Mouse (Mus musculus): ENCODE results near the gene Cars2. TPM values are rescaled to one million over a fixed set of nuclear protein-coding genes. Genes with fewer than 3 reads are reported as not detected.
"Not testable (repeated sequence)": the region's sequence is repeated elsewhere in the genome, so short reads cannot be mapped to it uniquely, and the experiment has no call there.

The Cars2 gene
- polyA plus RNA-seq, 1 experiment from 2014 or later: 25.3 TPM

GRCm38 (mm10) chr8:11473072-11473471, 77.5 kb downstream of the Cars2 start:
- no peak for TF ChIP-seq CTCF (IDR thresholded peaks at IDR 0.05; ENCODE audit: low read depth)
- DNase-seq (peak; percentile 55), ATAC-seq (ENCODE audit: insufficient read depth) (peak; percentile 8; the same call in 1 of the 2 replicates)
- Histone ChIP-seq H3K4me1 (ENCODE audit: insufficient read depth) (peaks cover 14% of the 10 kb centered on the region; the same call in 1 of the 2 replicates), H3K27ac (ENCODE audit: low read depth) (peak overlapping the region; percentile 16; the same call in 1 of the 2 replicates), H3K9me3 (ENCODE audit: low read depth, low read length) (no peaks in the 10 kb centered on the region), H3K9ac (no peak overlapping the region), H3K36me3 (ENCODE audit: insufficient read depth) (no peaks in the 10 kb centered on the region), H3K4me3 (ENCODE audit: low read depth, low read length) (no peak overlapping the region), H3K4me2 (no peak overlapping the region), H3K27me3 (ENCODE audit: insufficient read depth, low read length) (peaks cover 23% of the 10 kb centered on the region)
- 18% methylated on average over 4 of the region's 4 CpGs for WGBS

- TF ChIP-seq CTCF (IDR thresholded peaks at IDR 0.05; ENCODE audit: low read depth): no peak
- Histone ChIP-seq H3K36me3 (ENCODE audit: insufficient read depth) (no peaks in the 10 kb centered on the region), H3K27ac (ENCODE audit: low read depth) (no peak overlapping the region), H3K9ac (no peak overlapping the region), H3K4me1 (ENCODE audit: insufficient read depth) (peaks cover 12% of the 10 kb centered on the region; the same call in 1 of the 2 replicates), H3K27me3 (ENCODE audit: insufficient read depth, low read length) (peaks cover 10% of the 10 kb centered on the region), H3K4me3 (ENCODE audit: low read depth, low read length) (no peak overlapping the region), H3K9me3 (ENCODE audit: low read depth, low read length) (no peaks in the 10 kb centered on the region), H3K4me2 (no peak overlapping the region)
- ATAC-seq (ENCODE audit: insufficient read depth): no peak
- 48% methylated on average over 8 of the region's 8 CpGs for WGBS
- DNase-seq: no peak
Measured at GRCm38 (mm10) chr8:11471309-11471708, 79.3 kb downstream of the Cars2 start.

DNA sequence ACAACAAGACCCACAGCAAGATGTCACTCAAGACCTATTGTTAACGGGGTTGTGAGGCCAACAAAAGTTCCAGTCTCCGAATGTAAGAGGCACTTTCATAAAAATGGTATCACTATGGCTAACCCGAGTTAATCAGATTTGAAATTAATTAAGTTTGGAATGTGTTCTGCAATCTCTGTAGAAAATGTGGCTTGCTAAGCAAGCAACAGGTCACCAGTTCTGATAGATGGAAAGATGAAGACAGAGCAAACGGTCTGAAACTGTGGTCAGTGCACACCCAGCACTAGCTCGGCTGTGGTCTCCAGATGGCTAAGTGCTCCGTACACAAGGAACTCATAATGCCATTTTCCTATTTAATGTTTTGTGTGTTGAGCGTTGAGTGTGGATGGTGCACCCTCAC, 79.9 kb downstream of the Cars2 start:
- TF ChIP-seq CTCF (IDR thresholded peaks at IDR 0.05; ENCODE audit: low read depth): no peak
- Histone ChIP-seq H3K27ac (ENCODE audit: low read depth) (no peak overlapping the region; the same call in 1 of the 2 replicates), H3K9ac (no peak overlapping the region), H3K27me3 (ENCODE audit: insufficient read depth, low read length) (peaks cover 4% of the 10 kb centered on the region; the same call in 1 of the 2 replicates), H3K36me3 (ENCODE audit: insufficient read depth) (no peaks in the 10 kb centered on the region), H3K4me3 (ENCODE audit: low read depth, low read length) (no peak overlapping the region), H3K9me3 (ENCODE audit: low read depth, low read length) (no peaks in the 10 kb centered on the region), H3K4me2 (no peak overlapping the region), H3K4me1 (ENCODE audit: insufficient read depth) (peaks cover 12% of the 10 kb centered on the region; the same call in 1 of the 2 replicates)
- ATAC-seq (ENCODE audit: insufficient read depth): no peak
- no peak for DNase-seq
- 69% methylated on average over 7 of the region's 7 CpGs for WGBS

DNA sequence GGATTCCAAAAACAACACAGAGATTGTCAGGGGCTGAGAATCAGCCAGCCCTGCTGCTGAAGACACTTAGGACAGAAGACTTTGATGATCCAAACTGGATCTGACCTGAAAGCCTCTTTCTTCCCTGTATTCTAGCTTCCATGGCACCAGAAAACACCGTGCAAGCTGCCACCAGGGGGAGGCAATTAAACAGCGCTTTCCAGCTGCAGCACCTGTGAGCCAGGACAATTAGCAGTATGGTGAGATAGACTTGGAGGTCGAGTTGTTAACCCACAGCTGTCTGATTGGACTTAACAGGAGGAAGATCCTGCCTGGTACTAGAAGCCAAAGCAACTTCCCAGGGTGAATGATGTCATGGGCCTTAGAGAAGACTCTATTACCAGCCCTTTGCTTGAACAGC, 81.5 kb downstream of the Cars2 start:
- peak; percentile 65 for DNase-seq
- Histone ChIP-seq H3K27ac (ENCODE audit: low read depth) (no peak overlapping the region), H3K4me3 (ENCODE audit: low read depth, low read length) (no peak overlapping the region), H3K4me2 (no peak overlapping the region), H3K9me3 (ENCODE audit: low read depth, low read length) (no peaks in the 10 kb centered on the region), H3K9ac (no peak overlapping the region), H3K27me3 (ENCODE audit: insufficient read depth, low read length) (no peaks in the 10 kb centered on the region), H3K36me3 (ENCODE audit: insufficient read depth) (no peaks in the 10 kb centered on the region), H3K4me1 (ENCODE audit: insufficient read depth) (peaks cover 12% of the 10 kb centered on the region; the same call in 1 of the 2 replicates)
- no peak for ATAC-seq (ENCODE audit: insufficient read depth)
- 7% methylated on average over 3 of the region's 3 CpGs for WGBS
- TF ChIP-seq CTCF (IDR thresholded peaks at IDR 0.05; ENCODE audit: low read depth): peak; percentile 78

GRCm38 (mm10) chr8:11466528-11466927, 84.1 kb downstream of the Cars2 start:
- not testable (repeated sequence) for H3K4me1 ChIP-seq (ENCODE audit: insufficient read depth); H3K36me3 ChIP-seq (ENCODE audit: insufficient read depth); H3K9ac ChIP-seq; H3K9me3 ChIP-seq (ENCODE audit: low read depth, low read length); ATAC-seq (ENCODE audit: insufficient read depth); H3K27me3 ChIP-seq (ENCODE audit: insufficient read depth, low read length); H3K4me3 ChIP-seq (ENCODE audit: low read depth, low read length); DNase-seq; H3K4me2 ChIP-seq; H3K27ac ChIP-seq (ENCODE audit: low read depth)
- WGBS: 87% methylated on average over 4 of the region's 5 CpGs

- Histone ChIP-seq H3K9me3 (ENCODE audit: low read depth, low read length) (no peaks in the 10 kb centered on the region), H3K9ac (no peak overlapping the region), H3K27ac (ENCODE audit: low read depth) (no peak overlapping the region), H3K4me3 (ENCODE audit: low read depth, low read length) (no peak overlapping the region), H3K27me3 (ENCODE audit: insufficient read depth, low read length) (no peaks in the 10 kb centered on the region), H3K4me2 (no peak overlapping the region), H3K4me1 (ENCODE audit: insufficient read depth) (peaks cover 8% of the 10 kb centered on the region), H3K36me3 (ENCODE audit: insufficient read depth) (no peaks in the 10 kb centered on the region)
- TF ChIP-seq CTCF (IDR thresholded peaks at IDR 0.05; ENCODE audit: low read depth): no peak
- ATAC-seq (ENCODE audit: insufficient read depth) (no peak), DNase-seq (no peak)
- WGBS: 73% methylated on average over 4 of the region's 4 CpGs
Measured at GRCm38 (mm10) chr8:11465619-11466018, 85.0 kb downstream of the Cars2 start.

GRCm38 (mm10) chr8:11464707-11464964, 85.9 kb downstream of the Cars2 start:
- H3K4me1 ChIP-seq (ENCODE audit: insufficient read depth): peaks cover 8% of the 10 kb centered on the region
- H3K27ac ChIP-seq (ENCODE audit: low read depth): no peak overlapping the region
- H3K27me3 ChIP-seq (ENCODE audit: insufficient read depth, low read length): no peaks in the 10 kb centered on the region
- no peaks in the 10 kb centered on the region for H3K36me3 ChIP-seq (ENCODE audit: insufficient read depth)
- H3K4me3 ChIP-seq (ENCODE audit: low read depth, low read length): no peak overlapping the region
- ATAC-seq (ENCODE audit: insufficient read depth): no peak
- no peak for DNase-seq
- H3K9me3 ChIP-seq (ENCODE audit: low read depth, low read length): no peaks in the 10 kb centered on the region
- WGBS: 62% methylated on average over 3 of the region's 3 CpGs
- no peak overlapping the region for H3K4me2 ChIP-seq
- H3K9ac ChIP-seq: no peak overlapping the region
- no peak for TF ChIP-seq CTCF (IDR thresholded peaks at IDR 0.05; ENCODE audit: low read depth)

Other genes starting within 250 kb of the Cars2 start
- 103 and 111 TPM in 2 replicates for gene Col4a2, start 238.0 kb downstream of the Cars2 start, polyA plus RNA-seq (2014; fragmentation: Nextera tagmentation; extraction: Ambion mirVana)
- gene Col4a1, start 238.0 kb downstream of the Cars2 start, polyA plus RNA-seq (2014; fragmentation: Nextera tagmentation; extraction: Ambion mirVana): 372 and 389 TPM in 2 replicates
- 12.8 and 12.9 TPM in 2 replicates for gene Rab20, start 72.1 kb downstream of the Cars2 start, polyA plus RNA-seq (2014; fragmentation: Nextera tagmentation; extraction: Ambion mirVana)
- 119 and 131 TPM in 2 replicates for gene Naxd, start 53.3 kb downstream of the Cars2 start, polyA plus RNA-seq (2014; fragmentation: Nextera tagmentation; extraction: Ambion mirVana)
- 39.5 and 47.7 TPM in 2 replicates for gene Ing1, start 4.8 kb upstream of the Cars2 start, polyA plus RNA-seq (2014; fragmentation: Nextera tagmentation; extraction: Ambion mirVana)
- gene Ankrd10, start 85.0 kb upstream of the Cars2 start, polyA plus RNA-seq (2014; fragmentation: Nextera tagmentation; extraction: Ambion mirVana): 91.5 and 98.2 TPM in 2 replicates
- not detected in 2 replicates for gene 1700016D06Rik, start 150.3 kb upstream of the Cars2 start, polyA plus RNA-seq (2014; fragmentation: Nextera tagmentation; extraction: Ambion mirVana)
- gene Arhgef7, start 176.9 kb upstream of the Cars2 start, polyA plus RNA-seq (2014; fragmentation: Nextera tagmentation; extraction: Ambion mirVana): 39.0 and 41.6 TPM in 2 replicates